Mouse (Mus musculus) kidney, adult 9 months (tissue): ENCODE data around the gene Fstl1.

Source experiments
- DNase-seq: peaks from one replicate; pipeline ENCODE4 v3.0.0; 2022

Fstl1 gene

GRCm38 (mm10) chr16:37776860-37777651 lies at the start of gene Fstl1:
Gene Fstl1, plus strand, starts transcription at chr16:37776873.
- no peak for DNase-seq

- no peak for DNase-seq
Measured at GRCm38 (mm10) chr16:37728674-37729073, 48.0 kb upstream of the Fstl1 start.

GRCm38 (mm10) chr16:37729381-37730150 lies 47.1 kb upstream of the Fstl1 start:
- DNase-seq: no peak

- no peak for DNase-seq
Measured at GRCm38 (mm10) chr16:37730293-37730835, 46.3 kb upstream of the Fstl1 start.

- no peak for DNase-seq
Measured at GRCm38 (mm10) chr16:37731431-37731830, 45.2 kb upstream of the Fstl1 start.

- DNase-seq: no peak
Measured at GRCm38 (mm10) chr16:37732023-37732761, 44.5 kb upstream of the Fstl1 start.

- no peak for DNase-seq
Measured at GRCm38 (mm10) chr16:37740076-37740475, 36.6 kb upstream of the Fstl1 start.

GRCm38 (mm10) chr16:37742266-37742665 lies 34.4 kb upstream of the Fstl1 start:
- DNase-seq: no peak

GRCm38 (mm10) chr16:37752876-37753275 lies 23.8 kb upstream of the Fstl1 start:
- DNase-seq: no peak

GRCm38 (mm10) chr16:37753809-37754208 lies 22.9 kb upstream of the Fstl1 start:
- no peak for DNase-seq

- DNase-seq: peak; percentile 26
Measured at GRCm38 (mm10) chr16:37754483-37754882, 22.2 kb upstream of the Fstl1 start.

GRCm38 (mm10) chr16:37757223-37757622 lies 19.4 kb upstream of the Fstl1 start:
- DNase-seq: no peak

- no peak for DNase-seq
Measured at GRCm38 (mm10) chr16:37763797-37764196, 12.9 kb upstream of the Fstl1 start.

- DNase-seq: no peak
Measured at GRCm38 (mm10) chr16:37776166-37776859, 360 bp upstream of the Fstl1 start.

- DNase-seq: no peak
Measured at GRCm38 (mm10) chr16:37777796-37778475, 1.3 kb downstream of the Fstl1 start.

- DNase-seq: no peak
Measured at GRCm38 (mm10) chr16:37778529-37778928, 1.9 kb downstream of the Fstl1 start.

- DNase-seq: no peak
Measured at GRCm38 (mm10) chr16:37779651-37780280, 3.1 kb downstream of the Fstl1 start.

GRCm38 (mm10) chr16:37780386-37780785 lies 3.7 kb downstream of the Fstl1 start:
- DNase-seq: no peak

GRCm38 (mm10) chr16:37780911-37781310 lies 4.2 kb downstream of the Fstl1 start:
- DNase-seq: no peak

- DNase-seq: no peak
Measured at GRCm38 (mm10) chr16:37784526-37784925, 7.9 kb downstream of the Fstl1 start.

- DNase-seq: no peak
Measured at GRCm38 (mm10) chr16:37787558-37788194, 11.0 kb downstream of the Fstl1 start.
